Mouse (Mus musculus): ENCODE measurements at regions not wholly inside any gene's neighbourhood (a gene's known extent, or its start where the extent isn't known, plus 50 kb on each side); places are given as distances from the start of the nearest gene placed in this dataset.

DNA sequence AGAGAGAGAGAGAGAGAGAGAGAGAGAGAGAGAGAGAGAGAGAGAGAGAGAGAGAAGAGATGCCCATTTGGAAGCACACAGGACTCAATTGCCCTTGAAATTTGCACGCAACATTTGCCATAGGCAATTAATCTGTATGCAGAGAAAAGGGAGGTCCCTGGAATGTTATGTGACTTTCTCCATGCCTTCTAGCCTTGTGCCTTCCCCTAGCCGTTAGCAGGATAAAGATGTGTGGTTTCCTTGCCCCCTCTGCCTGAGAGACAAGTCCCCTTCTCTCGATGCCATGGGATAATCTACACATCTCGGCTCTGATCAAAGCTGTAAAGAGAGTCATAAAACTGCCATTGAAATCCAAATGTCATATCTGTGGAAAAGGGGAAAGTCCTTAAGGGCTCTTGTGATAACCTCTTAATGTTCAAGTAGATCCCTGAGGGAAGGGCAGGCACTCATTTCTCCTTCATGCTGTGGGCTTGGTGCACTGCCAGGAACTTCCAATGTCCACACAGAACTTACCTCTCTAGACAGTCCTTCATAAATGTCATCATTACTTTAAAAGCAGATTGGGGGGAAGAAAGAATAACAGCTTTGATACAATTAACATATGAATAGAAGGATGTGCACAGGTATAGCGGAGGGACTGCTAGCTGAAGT lies 106.9 kb upstream of the Gm10295 start:
- 55% methylated on average over 5 of the region's 5 CpGs for WGBS (ENCODE audit: insufficient replicate concordance)
- Histone ChIP-seq H3K4me1 (replicated peaks) (no peaks in the 10 kb centered on the region), H3K9me3 (replicated peaks) (no peaks in the 10 kb centered on the region), H3K9ac (no peak overlapping the region), H3K4me3 (replicated peaks) (no peak overlapping the region), H3K36me3 (replicated peaks) (no peaks in the 10 kb centered on the region), H3K27ac (replicated peaks) (no peak overlapping the region), H3K27me3 (no peaks in the 10 kb centered on the region), H3K4me2 (no peak overlapping the region)
- ATAC-seq (ENCODE audit: insufficient read depth) = no peak

DNA sequence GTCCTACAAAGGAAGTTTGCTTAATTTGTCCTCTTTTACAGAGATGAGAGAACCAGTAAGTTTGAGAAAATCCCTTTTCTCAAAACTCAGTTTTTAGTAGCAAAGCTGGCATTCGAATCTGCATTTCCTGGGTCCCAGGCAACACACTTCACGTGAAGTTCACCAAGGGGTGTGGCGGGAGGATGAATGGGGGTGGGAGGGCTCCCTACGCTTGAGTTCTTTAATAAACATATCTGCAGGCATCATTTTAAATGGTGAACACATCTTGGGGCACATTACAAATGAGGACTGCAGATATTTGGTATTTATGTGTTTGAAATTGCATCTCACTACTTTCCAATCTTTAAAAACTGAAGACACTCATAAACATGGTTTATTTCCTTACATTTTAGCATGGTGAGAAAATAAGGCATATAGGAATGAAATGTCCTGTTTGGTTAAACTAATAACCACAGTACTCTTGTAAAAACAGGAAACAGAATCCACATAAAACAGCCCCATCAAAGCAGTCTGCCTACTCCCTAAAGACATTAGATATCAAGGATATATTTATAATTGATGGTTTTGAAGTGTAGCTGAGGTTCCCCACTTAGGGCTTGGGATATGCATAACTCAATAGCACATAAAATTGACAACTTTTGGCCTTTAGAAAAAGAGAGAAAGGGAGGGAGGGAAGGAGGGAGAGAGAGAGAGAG lies 106.3 kb upstream of the Gm10295 start:
- WGBS (ENCODE audit: insufficient replicate concordance) = 59% methylated on average over 4 of the region's 4 CpGs
- Histone ChIP-seq H3K27ac (replicated peaks) (no peak overlapping the region), H3K36me3 (replicated peaks) (no peaks in the 10 kb centered on the region), H3K4me3 (replicated peaks) (no peak overlapping the region), H3K4me1 (replicated peaks) (no peaks in the 10 kb centered on the region), H3K9ac (no peak overlapping the region), H3K4me2 (no peak overlapping the region), H3K9me3 (replicated peaks) (no peaks in the 10 kb centered on the region), H3K27me3 (no peaks in the 10 kb centered on the region)
- no peak for ATAC-seq (ENCODE audit: insufficient read depth)

DNA sequence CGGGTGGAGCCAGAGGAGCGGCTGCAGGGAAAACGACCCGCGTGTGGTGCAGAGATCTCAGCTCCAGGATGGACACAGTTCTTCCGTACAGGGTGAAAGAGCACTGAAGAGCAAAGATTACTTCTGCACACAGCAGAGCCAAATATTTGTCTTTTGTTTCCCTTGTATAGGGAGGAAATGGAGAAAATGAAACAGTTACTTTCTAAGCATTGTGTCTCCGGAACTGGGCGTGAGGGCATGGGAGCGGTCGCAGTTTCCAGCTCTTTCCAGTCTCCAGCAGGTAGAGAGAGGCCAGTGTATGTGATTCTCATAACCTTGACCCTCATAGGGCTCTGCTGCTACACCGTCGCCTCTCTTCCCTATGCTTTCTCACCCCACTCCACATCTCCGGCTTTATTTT lies 105.1 kb upstream of the Gm10295 start:
- no peaks in the 10 kb centered on the region for H3K27me3 ChIP-seq
- 63% methylated on average over 13 of the region's 13 CpGs for WGBS (ENCODE audit: insufficient replicate concordance)
- no peak for ATAC-seq (ENCODE audit: insufficient read depth)
- no peaks in the 10 kb centered on the region for H3K4me1 ChIP-seq (replicated peaks)
- no peaks in the 10 kb centered on the region for H3K36me3 ChIP-seq (replicated peaks)
- H3K9ac ChIP-seq = no peak overlapping the region
- peak overlapping the region; percentile 21; the same call in 1 of the 2 replicates for H3K4me2 ChIP-seq
- no peak overlapping the region for H3K4me3 ChIP-seq (replicated peaks)
- H3K9me3 ChIP-seq (replicated peaks) = no peaks in the 10 kb centered on the region
- H3K27ac ChIP-seq (replicated peaks) = no peak overlapping the region

DNA sequence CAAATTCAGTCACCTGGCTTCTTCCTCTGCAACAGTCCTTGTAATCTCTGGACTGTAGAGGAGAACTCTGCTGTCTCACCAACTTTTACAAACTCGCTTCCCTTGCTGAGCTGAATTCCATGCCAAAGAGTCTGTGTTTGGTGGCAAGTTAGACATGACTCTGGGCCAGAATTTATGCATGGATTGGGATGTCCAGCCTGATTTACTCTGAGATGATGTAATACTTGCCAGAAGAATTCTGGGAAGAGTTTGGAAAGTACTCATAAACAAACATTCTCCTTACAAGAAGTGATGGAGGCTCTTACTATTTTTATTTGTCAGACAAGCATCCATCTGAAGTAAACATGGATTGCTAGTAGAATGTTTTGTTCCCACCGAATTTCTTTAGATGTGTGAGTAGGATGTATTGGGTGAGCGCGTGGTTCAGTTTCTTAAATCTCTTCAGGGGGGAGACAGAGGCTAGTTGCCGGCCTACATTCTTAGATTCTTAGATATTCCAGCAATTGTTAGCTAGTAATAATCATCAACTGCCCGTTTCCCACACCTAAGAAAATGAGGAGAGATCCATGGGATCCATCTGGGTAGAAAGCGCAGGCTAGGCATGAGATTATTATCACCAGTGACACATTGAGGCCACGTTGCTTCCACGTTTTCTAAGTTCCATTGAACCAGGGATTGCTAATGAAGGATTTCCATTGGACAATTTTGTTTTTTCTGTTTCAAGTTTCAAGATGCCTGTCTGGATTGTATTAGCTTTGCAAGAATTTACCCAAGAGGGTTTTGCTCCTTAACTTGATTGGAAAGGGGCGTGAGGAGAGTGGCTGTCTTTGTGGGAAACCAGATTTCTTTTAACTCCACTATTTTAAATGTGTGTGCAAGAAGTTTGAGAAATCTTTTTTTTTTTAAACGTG lies 89.3 kb upstream of the Gm10295 start:
- Histone ChIP-seq H3K4me2 (no peak overlapping the region), H3K27ac (replicated peaks) (no peak overlapping the region), H3K36me3 (replicated peaks) (no peaks in the 10 kb centered on the region), H3K9ac (no peak overlapping the region), H3K27me3 (no peaks in the 10 kb centered on the region), H3K4me1 (replicated peaks) (no peaks in the 10 kb centered on the region), H3K4me3 (replicated peaks) (no peak overlapping the region), H3K9me3 (replicated peaks) (no peaks in the 10 kb centered on the region)
- no peak for ATAC-seq (ENCODE audit: insufficient read depth)
- 59% methylated on average over 11 of the region's 11 CpGs for whole genome bisulfite sequencing (ENCODE audit: insufficient replicate concordance)

DNA sequence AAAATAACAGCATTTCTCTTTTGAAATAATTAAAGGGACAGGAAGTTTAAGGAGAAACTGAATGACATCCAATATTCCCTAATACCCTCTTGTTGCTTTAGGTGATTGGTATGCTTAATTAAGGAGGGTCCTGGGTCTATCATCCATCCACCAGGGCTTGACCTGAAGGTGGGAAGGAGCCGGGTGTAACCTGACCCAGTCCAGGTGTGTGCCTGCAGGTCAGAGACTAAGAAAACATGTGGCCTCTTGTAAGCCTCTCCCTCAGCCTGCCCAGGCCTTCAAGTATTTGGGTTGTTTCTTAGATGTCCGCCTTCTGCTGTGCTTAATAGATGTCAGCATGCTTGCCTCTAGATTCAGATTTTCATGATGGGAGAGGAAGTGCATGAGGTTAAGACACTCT lies 74.7 kb upstream of the Gm10295 start:
- H3K4me3 ChIP-seq (replicated peaks) = no peak overlapping the region
- no peaks in the 10 kb centered on the region for H3K4me1 ChIP-seq (replicated peaks)
- WGBS (ENCODE audit: insufficient replicate concordance) = 61% methylated on average over 2 of the region's 2 CpGs
- no peak for ATAC-seq (ENCODE audit: insufficient read depth)
- H3K4me2 ChIP-seq = no peak overlapping the region
- H3K9ac ChIP-seq = no peak overlapping the region
- H3K27ac ChIP-seq (replicated peaks) = no peak overlapping the region
- no peaks in the 10 kb centered on the region for H3K27me3 ChIP-seq
- no peaks in the 10 kb centered on the region for H3K36me3 ChIP-seq (replicated peaks)
- no peaks in the 10 kb centered on the region for H3K9me3 ChIP-seq (replicated peaks)

DNA sequence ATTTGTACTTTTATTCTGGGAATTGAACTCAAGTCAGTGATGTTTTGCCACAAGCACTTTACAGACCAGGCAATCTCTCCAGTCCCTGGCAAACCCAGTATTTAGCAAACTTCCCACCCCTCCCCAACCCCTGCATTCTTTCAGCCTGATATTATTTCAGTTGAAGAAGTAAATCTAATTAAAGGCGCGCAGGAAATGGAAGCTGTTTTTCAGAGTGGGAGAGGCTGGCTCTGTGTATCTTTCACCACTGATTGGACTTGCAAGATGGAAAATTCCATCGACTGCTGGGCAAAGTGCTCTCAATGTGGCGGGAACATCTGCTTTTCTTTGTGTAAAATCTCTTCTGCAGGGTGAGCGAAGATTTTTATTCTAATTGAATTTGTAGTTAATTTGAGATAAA lies 68.0 kb upstream of the Gm10295 start:
- H3K4me1 ChIP-seq (replicated peaks) = no peaks in the 10 kb centered on the region
- no peak for ATAC-seq (ENCODE audit: insufficient read depth)
- H3K4me2 ChIP-seq = no peak overlapping the region
- no peaks in the 10 kb centered on the region for H3K36me3 ChIP-seq (replicated peaks)
- H3K4me3 ChIP-seq (replicated peaks) = no peak overlapping the region
- no peak overlapping the region for H3K27ac ChIP-seq (replicated peaks)
- no peak overlapping the region for H3K9ac ChIP-seq
- WGBS (ENCODE audit: insufficient replicate concordance) = 53% methylated on average over 5 of the region's 5 CpGs
- H3K27me3 ChIP-seq = no peaks in the 10 kb centered on the region
- no peaks in the 10 kb centered on the region for H3K9me3 ChIP-seq (replicated peaks)

DNA sequence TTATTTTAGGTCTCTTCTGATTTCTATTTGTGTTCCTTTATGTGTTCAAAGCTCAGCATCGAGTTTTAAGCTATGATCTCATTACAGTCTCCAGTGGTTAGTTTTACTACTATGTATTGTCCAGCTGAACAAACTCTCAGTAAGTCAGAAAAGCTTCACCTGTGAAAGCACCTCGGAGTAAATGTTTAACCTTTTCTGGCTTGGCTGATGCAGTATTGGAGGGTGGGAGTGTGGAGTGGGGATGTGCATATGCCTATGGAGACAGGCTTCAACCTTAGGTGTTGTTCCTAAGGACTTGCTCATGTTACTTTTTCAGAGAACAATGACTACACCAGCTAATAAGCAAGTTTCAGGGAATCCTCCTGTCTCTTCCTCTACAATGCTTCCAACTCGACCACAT lies 67.6 kb upstream of the Gm10295 start:
- Histone ChIP-seq H3K27ac (replicated peaks) (no peak overlapping the region), H3K4me2 (no peak overlapping the region), H3K4me3 (replicated peaks) (no peak overlapping the region), H3K4me1 (replicated peaks) (no peaks in the 10 kb centered on the region), H3K9me3 (replicated peaks) (no peaks in the 10 kb centered on the region), H3K36me3 (replicated peaks) (no peaks in the 10 kb centered on the region), H3K27me3 (no peaks in the 10 kb centered on the region), H3K9ac (no peak overlapping the region)
- ATAC-seq (ENCODE audit: insufficient read depth) = no peak
- WGBS (ENCODE audit: insufficient replicate concordance) = 24% methylated on average over 3 of the region's 3 CpGs

DNA sequence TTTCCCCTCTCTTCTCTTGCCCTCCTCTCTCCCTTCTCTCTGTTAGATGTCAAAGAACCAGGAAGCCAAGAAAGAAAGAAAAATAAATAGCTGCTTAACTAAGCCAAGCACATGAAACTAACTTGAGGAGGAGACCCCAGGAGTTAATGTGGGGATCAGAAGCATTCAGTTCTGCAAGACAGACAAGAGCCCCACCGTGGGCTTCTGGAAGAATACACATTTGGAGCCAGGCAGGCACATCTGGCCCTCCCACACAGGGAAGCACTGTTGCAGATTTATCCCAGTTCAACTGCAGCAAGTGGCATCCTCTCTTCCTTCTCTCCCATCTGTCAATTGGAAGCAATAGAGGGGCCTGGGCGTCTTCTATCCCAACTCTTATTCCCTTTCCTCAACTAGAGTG lies 63.5 kb upstream of the Gm10295 start:
- Histone ChIP-seq H3K4me2 (no peak overlapping the region), H3K27ac (replicated peaks) (no peak overlapping the region)

DNA sequence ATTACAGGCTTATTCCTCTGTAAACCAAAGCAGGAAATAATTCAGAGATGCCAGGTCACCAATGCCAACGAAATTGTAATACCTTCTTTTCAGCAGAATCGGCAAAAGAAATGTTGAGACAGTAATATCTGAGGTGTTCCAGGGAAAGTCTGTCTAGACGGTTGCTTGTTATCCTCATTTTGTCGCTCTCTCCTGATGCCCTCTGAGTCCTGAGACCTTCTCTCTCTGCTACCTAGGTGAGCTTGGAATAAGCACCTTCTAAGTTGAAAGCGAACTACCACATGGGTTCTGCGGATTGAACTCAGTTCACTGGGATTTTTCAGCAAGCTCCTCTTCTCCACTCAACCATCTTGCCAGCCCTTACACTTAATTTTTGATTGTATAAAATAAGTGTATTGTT lies 61.8 kb upstream of the Gm10295 start:
- Histone ChIP-seq H3K27me3 (peaks cover 4% of the 10 kb centered on the region), H3K4me1 (replicated peaks) (peaks cover 5% of the 10 kb centered on the region; the same call in 1 of the 2 replicates), H3K9ac (no peak overlapping the region), H3K9me3 (replicated peaks) (no peaks in the 10 kb centered on the region), H3K27ac (replicated peaks) (no peak overlapping the region), H3K4me2 (no peak overlapping the region), H3K36me3 (replicated peaks) (no peaks in the 10 kb centered on the region), H3K4me3 (replicated peaks) (no peak overlapping the region)
- no peak for ATAC-seq (ENCODE audit: insufficient read depth)
- 70% methylated on average over 6 of the region's 6 CpGs for WGBS (ENCODE audit: insufficient replicate concordance)

More for the DNA sequence above, 63.5 kb upstream of the Gm10295 start:
- ATAC-seq (ENCODE audit: insufficient read depth) = no peak
- Histone ChIP-seq H3K4me1 (replicated peaks) (peaks cover 5% of the 10 kb centered on the region; the same call in 1 of the 2 replicates), H3K4me3 (replicated peaks) (no peak overlapping the region), H3K9ac (no peak overlapping the region), H3K36me3 (replicated peaks) (no peaks in the 10 kb centered on the region), H3K9me3 (replicated peaks) (no peaks in the 10 kb centered on the region), H3K27me3 (peaks cover 4% of the 10 kb centered on the region)
- WGBS (ENCODE audit: insufficient replicate concordance) = 38% methylated on average over 2 of the region's 2 CpGs

DNA sequence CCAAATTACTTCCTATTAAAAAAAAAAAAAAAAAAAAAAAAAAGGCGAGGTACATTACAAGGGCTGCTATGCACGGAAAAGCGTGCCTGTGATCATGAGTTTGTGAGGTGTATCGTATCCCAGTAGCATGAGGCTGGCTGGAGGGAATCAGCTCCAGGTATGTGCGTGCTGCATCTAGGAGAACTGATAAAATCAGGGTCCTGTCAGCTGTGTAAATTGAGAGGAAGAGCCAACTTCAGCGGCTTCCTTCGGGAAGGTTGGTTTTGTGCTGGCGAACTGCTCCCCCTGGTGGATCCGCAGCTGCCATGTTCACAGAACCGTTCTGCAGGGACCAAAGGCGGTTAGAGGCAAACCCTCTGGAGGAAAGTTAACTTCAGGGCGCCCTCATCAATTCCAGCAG lies 60.8 kb upstream of the Gm10295 start:
- Histone ChIP-seq H3K27ac (replicated peaks) (no peak overlapping the region), H3K4me1 (replicated peaks) (peaks cover 5% of the 10 kb centered on the region; the same call in 1 of the 2 replicates), H3K4me2 (peak overlapping the region; percentile 71), H3K9me3 (replicated peaks) (no peaks in the 10 kb centered on the region), H3K9ac (no peak overlapping the region), H3K27me3 (peaks cover 4% of the 10 kb centered on the region), H3K4me3 (replicated peaks) (peak overlapping the region; percentile 46), H3K36me3 (replicated peaks) (no peaks in the 10 kb centered on the region)
- WGBS (ENCODE audit: insufficient replicate concordance) = 0% methylated on average over 12 of the region's 12 CpGs
- no peak for ATAC-seq (ENCODE audit: insufficient read depth)
